Mouse (Mus musculus): ENCODE data around the gene Dnah5. TPM values are rescaled to one million over a fixed set of nuclear protein-coding genes. Genes with fewer than 3 reads are reported as not detected.

Gene Dnah5
- polyA plus RNA-seq, 1 experiment, result not detected

DNA sequence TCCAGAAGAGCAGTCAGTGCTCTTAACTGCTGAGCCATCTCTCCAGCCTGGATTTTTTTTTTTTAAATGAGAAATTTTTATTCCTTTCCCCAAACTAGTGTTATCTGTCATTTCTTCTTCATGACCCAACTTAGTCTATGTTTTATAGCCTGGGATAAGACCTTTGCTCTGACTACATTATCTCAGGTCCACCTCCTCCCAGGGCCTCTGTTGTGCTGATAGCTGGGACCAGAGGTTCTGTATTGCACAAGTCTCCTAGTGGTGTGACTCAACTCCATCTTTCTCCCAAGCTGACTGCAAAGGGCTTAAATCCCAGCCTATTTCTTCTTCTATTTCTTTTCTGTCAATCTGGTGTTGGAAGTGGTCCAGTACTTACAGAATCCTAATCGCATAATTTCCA lies 56.7 kb downstream of the Dnah5 start:
- H3K27me3 ChIP-seq (ENCODE audit: control insufficient read depth, insufficient read depth, low read length), result no peaks in the 10 kb centered on the region
- H3K4me3 ChIP-seq (ENCODE audit: extremely low read depth, insufficient read depth, insufficient read length), result no peak overlapping the region
- no peak overlapping the region for H3K27ac ChIP-seq (ENCODE audit: insufficient read depth, low read length)
- no peak for DNase-seq (ENCODE audit: low read depth in 1 of 2, low spot score in 2 of 2)
- no peaks in the 10 kb centered on the region for H3K4me1 ChIP-seq (ENCODE audit: control insufficient read depth, insufficient read depth, insufficient read length)
- no peak for TF ChIP-seq POLR2A (IDR thresholded peaks at IDR 0.05; ENCODE audit: low read depth, low read length)
- H3K36me3 ChIP-seq (ENCODE audit: control insufficient read depth, insufficient read depth, low read length), result no peaks in the 10 kb centered on the region
- 86% methylated on average over 1 of the region's 1 CpGs for WGBS

DNA sequence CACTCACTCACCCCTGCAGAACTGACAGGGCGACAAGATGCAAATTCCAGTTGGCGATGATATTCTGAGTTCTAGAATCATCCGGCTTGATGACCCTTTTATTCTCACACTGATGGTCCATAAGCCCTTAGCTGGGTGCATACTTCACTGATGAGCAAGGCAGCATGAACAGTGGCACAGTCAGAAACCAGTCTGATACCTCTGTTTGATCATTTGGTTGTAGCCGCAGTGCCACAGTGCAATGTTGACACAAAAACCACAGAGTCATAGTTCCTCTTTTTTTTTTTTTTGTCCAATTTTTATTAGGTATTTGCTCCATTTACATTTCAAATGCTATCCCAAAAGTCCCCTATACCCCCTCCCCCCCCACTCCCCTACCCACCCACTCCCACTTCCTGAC lies 95.9 kb downstream of the Dnah5 start:
- no peak for DNase-seq (ENCODE audit: low read depth in 1 of 2, low spot score in 2 of 2)
- H3K4me3 ChIP-seq (ENCODE audit: extremely low read depth, insufficient read depth, insufficient read length), result no peak overlapping the region
- WGBS, result 43% methylated on average over 4 of the region's 4 CpGs

DNA sequence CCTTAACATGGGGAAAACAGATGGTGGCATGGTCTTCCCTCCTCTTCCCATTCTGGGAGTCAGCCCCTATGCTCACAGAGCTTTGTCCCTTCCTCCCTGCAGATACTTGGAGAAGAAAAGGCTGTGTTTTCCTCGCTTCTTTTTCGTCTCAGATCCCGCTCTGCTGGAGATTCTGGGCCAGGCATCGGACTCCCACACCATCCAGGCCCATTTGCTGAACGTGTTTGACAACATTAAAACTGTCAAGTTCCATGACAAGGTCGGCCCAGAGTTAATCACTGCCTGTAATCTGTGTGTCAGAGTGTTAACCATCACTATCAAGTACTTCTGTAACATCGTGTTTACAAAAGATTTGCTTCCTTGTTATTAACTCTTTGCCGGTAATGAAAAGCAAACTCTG lies 103.6 kb downstream of the Dnah5 start:
- WGBS, result 78% methylated on average over 8 of the region's 8 CpGs
- H3K27ac ChIP-seq (ENCODE audit: insufficient read depth, low read length), result no peak overlapping the region
- no peaks in the 10 kb centered on the region for H3K36me3 ChIP-seq (ENCODE audit: control insufficient read depth, insufficient read depth, low read length)
- TF ChIP-seq POLR2A (IDR thresholded peaks at IDR 0.05; ENCODE audit: low read depth, low read length) (no peak), CTCF (IDR thresholded peaks at IDR 0.05; ENCODE audit: extremely low read depth, insufficient read depth, insufficient read length, insufficient replicate concordance) (no peak)
- no peak overlapping the region for H3K4me3 ChIP-seq (ENCODE audit: extremely low read depth, insufficient read depth, insufficient read length)
- no peaks in the 10 kb centered on the region for H3K4me1 ChIP-seq (ENCODE audit: control insufficient read depth, insufficient read depth, insufficient read length)
- H3K27me3 ChIP-seq (ENCODE audit: control insufficient read depth, insufficient read depth, low read length), result no peaks in the 10 kb centered on the region
- DNase-seq (ENCODE audit: low read depth in 1 of 2, low spot score in 2 of 2), result no peak

More for the DNA sequence above, 95.9 kb downstream of the Dnah5 start:
- no peak overlapping the region for H3K27ac ChIP-seq (ENCODE audit: insufficient read depth, low read length)
- H3K27me3 ChIP-seq (ENCODE audit: control insufficient read depth, insufficient read depth, low read length), result no peaks in the 10 kb centered on the region
- no peaks in the 10 kb centered on the region for H3K36me3 ChIP-seq (ENCODE audit: control insufficient read depth, insufficient read depth, low read length)
- no peaks in the 10 kb centered on the region for H3K4me1 ChIP-seq (ENCODE audit: control insufficient read depth, insufficient read depth, insufficient read length)
- TF ChIP-seq POLR2A (IDR thresholded peaks at IDR 0.05; ENCODE audit: low read depth, low read length), result no peak
- TF ChIP-seq CTCF (IDR thresholded peaks at IDR 0.05; ENCODE audit: extremely low read depth, insufficient read depth, insufficient read length, insufficient replicate concordance), result no peak

DNA sequence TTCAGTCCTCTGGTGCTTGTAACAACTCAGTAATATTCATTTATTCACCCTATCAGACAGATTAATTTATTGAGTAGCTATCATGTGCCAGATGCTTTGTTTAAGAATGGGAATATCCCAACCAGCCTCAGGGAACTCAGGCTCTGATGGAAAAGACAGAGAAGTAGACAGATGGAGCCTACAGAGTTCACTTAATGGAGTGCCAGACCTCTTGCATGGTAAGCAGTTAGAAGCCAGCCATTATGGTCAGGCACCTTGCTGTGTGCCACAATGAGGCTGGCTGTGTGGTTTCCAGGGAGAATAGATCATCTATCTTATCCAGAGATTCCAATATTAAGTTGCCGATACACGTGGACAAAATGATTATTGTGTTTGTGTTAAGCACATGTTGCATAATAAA lies 104.3 kb downstream of the Dnah5 start:
- no peaks in the 10 kb centered on the region for H3K36me3 ChIP-seq (ENCODE audit: control insufficient read depth, insufficient read depth, low read length)
- TF ChIP-seq POLR2A (IDR thresholded peaks at IDR 0.05; ENCODE audit: low read depth, low read length) (no peak), CTCF (IDR thresholded peaks at IDR 0.05; ENCODE audit: extremely low read depth, insufficient read depth, insufficient read length, insufficient replicate concordance) (no peak)
- H3K4me1 ChIP-seq (ENCODE audit: control insufficient read depth, insufficient read depth, insufficient read length), result no peaks in the 10 kb centered on the region
- no peak overlapping the region for H3K4me3 ChIP-seq (ENCODE audit: extremely low read depth, insufficient read depth, insufficient read length)
- no peaks in the 10 kb centered on the region for H3K27me3 ChIP-seq (ENCODE audit: control insufficient read depth, insufficient read depth, low read length)
- H3K27ac ChIP-seq (ENCODE audit: insufficient read depth, low read length), result no peak overlapping the region
- WGBS, result 89% methylated on average over 2 of the region's 2 CpGs
- no peak for DNase-seq (ENCODE audit: low read depth in 1 of 2, low spot score in 2 of 2)

DNA sequence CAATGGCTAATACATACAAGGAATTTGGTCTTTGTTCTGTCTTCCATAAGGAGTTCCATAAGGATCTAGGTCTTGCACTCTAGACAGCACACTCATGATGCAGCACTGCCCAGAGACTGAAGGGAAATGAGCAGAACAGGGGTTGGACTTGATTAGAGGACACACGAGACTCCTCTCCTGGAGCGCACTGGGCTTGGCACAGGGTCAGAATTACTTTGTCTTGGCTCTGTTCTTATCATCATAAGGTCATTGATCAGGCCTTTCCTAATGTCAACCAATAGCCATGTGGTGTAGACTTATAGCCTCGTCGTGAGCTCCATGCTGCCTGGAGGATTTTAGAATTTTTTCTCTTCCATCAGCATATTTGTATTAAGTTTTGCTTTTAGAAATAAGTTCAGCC lies 107.0 kb downstream of the Dnah5 start:
- DNase-seq (ENCODE audit: low read depth in 1 of 2, low spot score in 2 of 2), result no peak
- Histone ChIP-seq H3K4me3 (ENCODE audit: extremely low read depth, insufficient read depth, insufficient read length) (no peak overlapping the region), H3K27ac (ENCODE audit: insufficient read depth, low read length) (no peak overlapping the region), H3K4me1 (ENCODE audit: control insufficient read depth, insufficient read depth, insufficient read length) (no peaks in the 10 kb centered on the region), H3K36me3 (ENCODE audit: control insufficient read depth, insufficient read depth, low read length) (no peaks in the 10 kb centered on the region), H3K27me3 (ENCODE audit: control insufficient read depth, insufficient read depth, low read length) (no peaks in the 10 kb centered on the region)
- WGBS, result 84% methylated on average over 4 of the region's 4 CpGs
- no peak for TF ChIP-seq CTCF (IDR thresholded peaks at IDR 0.05; ENCODE audit: extremely low read depth, insufficient read depth, insufficient read length, insufficient replicate concordance)
- no peak for TF ChIP-seq POLR2A (IDR thresholded peaks at IDR 0.05; ENCODE audit: low read depth, low read length)

DNA sequence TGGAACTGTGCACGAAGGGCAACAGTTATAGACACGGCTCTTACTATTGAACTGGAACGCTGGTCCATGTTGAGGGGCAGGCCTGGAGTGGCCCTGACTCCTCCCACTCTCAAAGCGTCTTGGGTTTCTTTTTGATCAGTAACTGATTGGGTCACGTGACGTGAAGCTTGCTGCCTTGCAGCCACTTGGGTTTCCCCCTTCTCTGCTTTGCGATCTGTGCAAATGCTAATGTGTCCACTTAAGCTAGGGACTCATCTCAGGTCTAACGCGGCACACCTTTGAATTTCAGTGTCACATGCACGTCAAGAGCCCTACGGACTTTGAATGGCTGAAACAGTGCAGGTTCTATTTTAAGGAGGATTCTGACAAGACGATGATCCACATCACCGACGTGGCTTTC lies 109.9 kb downstream of the Dnah5 start:
- TF ChIP-seq CTCF (IDR thresholded peaks at IDR 0.05; ENCODE audit: extremely low read depth, insufficient read depth, insufficient read length, insufficient replicate concordance) (no peak), POLR2A (IDR thresholded peaks at IDR 0.05; ENCODE audit: low read depth, low read length) (no peak)
- Histone ChIP-seq H3K27ac (ENCODE audit: insufficient read depth, low read length) (no peak overlapping the region), H3K4me3 (ENCODE audit: extremely low read depth, insufficient read depth, insufficient read length) (no peak overlapping the region), H3K27me3 (ENCODE audit: control insufficient read depth, insufficient read depth, low read length) (no peaks in the 10 kb centered on the region), H3K36me3 (ENCODE audit: control insufficient read depth, insufficient read depth, low read length) (no peaks in the 10 kb centered on the region), H3K4me1 (ENCODE audit: control insufficient read depth, insufficient read depth, insufficient read length) (no peaks in the 10 kb centered on the region)
- DNase-seq (ENCODE audit: low read depth in 1 of 2, low spot score in 2 of 2), result no peak
- WGBS, result 87% methylated on average over 14 of the region's 14 CpGs

DNA sequence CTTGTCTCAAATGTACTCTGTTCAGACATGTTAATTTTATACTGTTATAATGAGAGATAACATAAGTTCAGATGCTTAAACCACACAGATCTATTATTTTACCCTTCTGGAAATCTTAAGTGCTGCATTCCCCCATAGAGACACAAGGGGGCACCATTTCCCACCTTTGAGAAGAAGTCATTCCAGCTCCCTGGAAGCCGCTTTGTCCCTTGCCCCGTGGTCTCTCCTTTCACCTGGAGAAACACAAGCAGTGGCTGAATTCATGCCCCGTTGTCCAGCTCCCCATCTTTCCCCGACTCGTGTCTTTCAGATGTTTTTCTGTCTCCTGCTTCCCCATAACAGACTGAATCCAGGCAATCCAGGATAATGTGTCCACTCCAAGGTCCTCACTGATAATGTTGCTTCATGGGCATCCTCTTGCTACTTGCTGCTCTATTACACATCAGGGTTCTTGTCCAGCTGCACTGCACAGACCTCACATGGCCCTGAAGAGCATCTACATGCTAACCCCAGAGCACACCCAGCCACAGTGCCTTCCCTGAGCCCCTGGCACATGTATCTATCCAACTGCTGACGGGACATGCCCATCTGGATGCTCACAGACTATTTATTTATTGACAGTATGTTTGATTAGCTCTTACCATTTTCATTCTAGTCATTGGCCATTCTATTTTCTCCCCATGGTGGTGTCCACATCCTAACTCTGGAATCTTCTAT lies 112.4 kb downstream of the Dnah5 start:
- TF ChIP-seq CTCF (IDR thresholded peaks at IDR 0.05; ENCODE audit: extremely low read depth, insufficient read depth, insufficient read length, insufficient replicate concordance) (no peak), POLR2A (IDR thresholded peaks at IDR 0.05; ENCODE audit: low read depth, low read length) (no peak)
- no peak overlapping the region for H3K27ac ChIP-seq (ENCODE audit: insufficient read depth, low read length)
- no peaks in the 10 kb centered on the region for H3K27me3 ChIP-seq (ENCODE audit: control insufficient read depth, insufficient read depth, low read length)
- no peak overlapping the region for H3K4me3 ChIP-seq (ENCODE audit: extremely low read depth, insufficient read depth, insufficient read length)
- H3K36me3 ChIP-seq (ENCODE audit: control insufficient read depth, insufficient read depth, low read length), result no peaks in the 10 kb centered on the region
- WGBS, result 34% methylated on average over 6 of the region's 6 CpGs
- no peaks in the 10 kb centered on the region for H3K4me1 ChIP-seq (ENCODE audit: control insufficient read depth, insufficient read depth, insufficient read length)
- no peak for DNase-seq (ENCODE audit: low read depth in 1 of 2, low spot score in 2 of 2)

Data from spleen, adult 2 months (tissue).